Mouse (Mus musculus): ENCODE measurements around the gene Dlx3.

The Dlx3 gene

GRCm38 (mm10) chr11:95088857-95089779 is 30.8 kb upstream of the Dlx3 start:
- DNase-seq: peak in 1 of 2 experiments; percentile 40

DNA sequence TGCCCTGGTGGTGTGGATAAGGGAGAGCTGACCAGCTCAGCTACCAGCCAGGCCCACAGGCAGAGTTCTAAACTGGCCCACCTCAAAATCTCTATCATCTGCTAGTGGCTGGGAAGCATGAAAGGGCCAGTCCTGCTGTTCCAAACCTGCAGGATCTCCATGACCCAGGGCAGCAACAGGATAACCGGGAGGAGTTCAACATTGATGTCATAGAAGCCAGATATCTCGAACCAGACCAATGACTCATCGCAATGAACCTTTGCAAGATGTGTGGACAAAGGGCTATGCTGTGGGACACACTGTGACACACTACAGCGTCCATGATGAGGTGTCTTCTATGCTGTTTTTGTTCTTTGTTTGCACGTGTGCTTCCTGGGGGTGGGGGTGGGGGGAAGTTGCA is 26.8 kb upstream of the Dlx3 start:
- DNase-seq: no peak

DNA sequence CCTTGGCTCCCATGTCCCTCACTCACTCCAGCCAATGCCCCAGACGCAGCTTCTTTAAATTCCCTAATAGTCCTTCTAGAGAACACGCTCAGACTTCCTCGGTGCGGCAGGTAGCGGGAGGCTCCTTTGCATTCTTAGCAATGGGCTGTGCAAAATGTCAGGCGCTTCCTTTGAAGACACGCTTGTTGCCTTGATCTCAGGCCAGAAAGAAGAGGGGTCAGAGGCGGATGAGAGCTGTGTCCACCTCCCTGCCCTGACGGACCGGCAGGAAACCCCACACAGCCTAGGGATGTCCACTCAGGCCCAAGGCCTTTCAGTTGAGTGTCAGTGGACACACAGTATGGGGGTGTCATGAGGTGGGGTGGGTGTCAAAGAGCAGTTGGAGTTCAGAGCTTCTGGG is 24.3 kb upstream of the Dlx3 start:
- no peak for DNase-seq

GRCm38 (mm10) chr11:95096608-95097373 is 23.1 kb upstream of the Dlx3 start:
- DNase-seq: no peak

GRCm38 (mm10) chr11:95097889-95098288 is 22.0 kb upstream of the Dlx3 start:
- no peak for DNase-seq

DNA sequence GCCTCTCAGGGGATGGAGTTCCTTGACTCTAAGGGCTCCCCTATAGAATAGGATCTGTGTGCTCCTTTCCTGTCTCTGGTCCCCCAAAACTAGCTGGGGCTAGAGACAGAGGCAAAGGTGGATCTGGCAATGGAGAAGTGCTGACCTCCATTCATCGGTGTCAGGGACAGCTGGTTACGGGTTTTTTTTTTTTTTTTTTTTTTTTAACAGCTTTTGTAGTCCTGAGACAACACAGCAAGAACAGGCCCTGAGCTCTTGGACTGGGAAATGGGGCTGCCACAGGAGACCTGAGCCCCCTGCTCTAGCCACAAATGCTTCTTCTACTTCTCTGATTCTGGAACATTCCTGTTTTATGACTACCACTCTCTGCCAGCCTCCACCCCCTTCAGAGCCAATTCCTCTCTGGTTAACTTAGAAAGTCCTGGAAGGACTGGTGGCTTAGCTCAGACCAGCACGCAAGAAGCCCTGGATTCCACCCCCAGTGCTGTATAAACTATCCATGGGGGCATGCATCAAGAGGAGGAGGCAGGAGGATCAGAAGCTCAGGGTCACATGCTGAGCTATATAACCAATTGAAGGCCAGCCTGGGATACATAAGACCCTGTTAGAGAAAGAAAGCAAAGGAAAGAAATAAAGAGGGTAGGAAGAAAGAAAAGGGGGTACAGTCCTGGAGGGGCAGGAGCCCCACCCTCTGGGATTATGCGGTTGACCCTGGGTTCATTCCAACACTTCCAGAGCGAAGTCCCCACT is 21.4 kb upstream of the Dlx3 start:
- DNase-seq: no peak

GRCm38 (mm10) chr11:95100393-95100792 is 19.5 kb upstream of the Dlx3 start:
- DNase-seq: no peak

DNA sequence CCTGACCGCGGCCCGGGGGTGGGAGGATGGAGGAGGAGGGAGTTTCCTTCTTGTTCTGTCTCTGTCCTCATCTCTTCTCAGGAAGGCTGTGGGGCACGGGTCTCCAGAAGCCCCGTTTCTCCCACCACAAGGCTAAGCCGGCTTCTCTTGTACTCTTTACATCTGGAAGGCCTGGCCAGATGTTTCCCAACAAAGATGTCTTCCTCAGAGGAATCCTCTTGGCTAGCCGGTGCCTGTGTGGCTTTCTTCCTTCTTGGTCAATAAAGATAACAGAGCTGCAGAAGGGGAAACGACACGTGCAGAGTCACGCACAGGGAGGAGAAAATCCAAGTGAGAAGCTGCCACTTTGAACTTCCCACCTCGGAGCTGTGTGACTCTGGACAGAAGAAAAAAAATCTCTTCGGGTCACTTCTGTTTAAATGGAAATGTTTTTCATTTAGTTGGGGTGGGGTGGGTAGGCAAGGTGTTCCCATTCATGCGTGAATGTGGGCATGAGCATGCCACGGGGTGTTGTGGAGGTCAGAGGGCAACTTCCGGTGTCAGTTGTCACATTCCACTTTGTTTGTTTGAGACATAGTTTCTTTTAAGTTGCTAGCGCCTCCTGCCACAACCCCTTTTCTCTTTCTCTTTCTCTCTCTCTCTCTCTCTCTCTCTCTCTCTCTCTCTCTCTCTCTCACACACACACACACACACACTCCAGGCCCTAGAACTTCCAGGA is 18.7 kb upstream of the Dlx3 start:
- DNase-seq: no peak

DNA sequence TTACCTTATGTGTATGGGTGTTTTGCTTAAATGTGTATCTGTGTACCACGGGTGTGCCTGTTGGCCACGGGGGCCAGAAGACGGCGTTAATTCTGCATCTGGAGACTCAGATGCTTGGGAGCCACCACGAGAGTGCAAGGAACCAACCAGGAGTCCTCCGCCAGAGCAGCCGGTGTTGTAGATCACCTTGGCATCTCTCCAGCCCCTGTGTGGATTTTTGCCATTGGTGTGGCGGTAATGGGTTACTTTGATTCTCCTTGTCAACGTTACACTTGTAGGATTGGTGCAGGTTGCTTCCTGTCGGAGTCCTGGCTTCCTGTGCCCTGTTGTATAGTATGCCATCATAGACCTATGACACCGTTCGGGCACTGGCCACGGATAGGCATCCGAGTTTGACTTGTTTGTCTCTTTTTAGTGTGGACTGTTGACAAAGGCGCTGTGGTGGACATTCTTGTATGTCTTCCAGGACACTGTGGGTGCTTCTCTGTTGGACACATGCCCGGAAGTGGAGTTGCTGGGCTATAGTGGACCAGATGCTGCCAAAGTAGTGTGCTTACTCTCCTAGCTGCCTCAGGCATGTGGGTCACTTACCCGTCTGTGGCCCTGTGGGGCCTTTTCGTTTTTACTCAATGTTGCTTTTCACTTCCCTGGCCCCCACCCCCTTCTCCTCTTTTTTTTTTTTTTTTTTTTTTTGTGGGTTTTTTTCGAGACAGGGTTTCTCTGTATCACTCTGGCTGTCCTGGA is 17.6 kb upstream of the Dlx3 start:
- peak; percentile 68 to 73 for DNase-seq

- no peak for DNase-seq
These were observed 15.7 kb upstream of the Dlx3 start for GRCm38 (mm10) chr11:95104266-95104665.

GRCm38 (mm10) chr11:95105274-95105874 is 14.5 kb upstream of the Dlx3 start:
- peak in 1 of 2 experiments; percentile 44 for DNase-seq

- peak; percentile 94 to 96 for DNase-seq
These were observed 13.3 kb upstream of the Dlx3 start for GRCm38 (mm10) chr11:95106440-95107236.

DNA sequence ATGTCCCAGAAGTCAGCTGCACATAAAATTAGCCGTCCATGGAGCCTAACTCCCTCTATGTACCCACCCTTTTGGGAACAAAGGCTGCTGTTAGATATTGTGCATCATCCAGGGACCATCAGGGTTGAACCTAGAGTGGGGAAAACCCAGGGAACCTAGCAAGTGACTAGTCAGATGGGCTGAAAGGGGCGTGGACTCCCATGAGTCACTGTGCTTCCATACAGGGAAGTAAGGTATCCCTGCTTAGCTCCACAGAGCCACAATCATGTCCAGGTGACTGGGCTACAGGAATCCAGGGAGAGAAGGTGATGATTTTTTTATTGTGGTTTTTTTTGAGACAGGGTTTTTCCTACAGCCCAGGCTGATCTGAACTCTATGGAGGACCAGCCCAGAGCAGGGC is 10.9 kb upstream of the Dlx3 start:
- DNase-seq: no peak

DNA sequence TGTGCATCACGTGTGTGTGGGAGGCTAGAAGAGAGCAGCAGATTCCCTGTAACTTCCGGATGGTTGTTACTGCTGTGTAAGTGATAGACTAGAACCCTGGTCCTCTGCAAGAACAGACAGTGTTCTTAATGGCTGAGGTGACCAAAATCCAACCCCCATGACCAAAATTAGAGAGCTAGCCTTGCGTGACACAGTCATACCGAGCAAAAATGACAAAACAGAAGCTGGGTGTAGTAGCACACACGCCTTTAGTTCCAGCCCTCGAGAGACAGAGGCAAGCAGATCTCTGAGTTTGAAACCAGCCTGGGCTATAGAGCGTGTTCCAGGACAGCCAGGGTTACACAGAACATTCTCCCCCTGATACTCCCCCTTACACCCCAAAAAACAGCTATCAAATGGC is 9.8 kb upstream of the Dlx3 start:
- DNase-seq: no peak

GRCm38 (mm10) chr11:95117030-95117429 is 2.9 kb upstream of the Dlx3 start:
- peak; percentile 85 to 89 for DNase-seq

GRCm38 (mm10) chr11:95118505-95118904 is 1.4 kb upstream of the Dlx3 start:
- DNase-seq: peak; percentile 93 to 94

DNA sequence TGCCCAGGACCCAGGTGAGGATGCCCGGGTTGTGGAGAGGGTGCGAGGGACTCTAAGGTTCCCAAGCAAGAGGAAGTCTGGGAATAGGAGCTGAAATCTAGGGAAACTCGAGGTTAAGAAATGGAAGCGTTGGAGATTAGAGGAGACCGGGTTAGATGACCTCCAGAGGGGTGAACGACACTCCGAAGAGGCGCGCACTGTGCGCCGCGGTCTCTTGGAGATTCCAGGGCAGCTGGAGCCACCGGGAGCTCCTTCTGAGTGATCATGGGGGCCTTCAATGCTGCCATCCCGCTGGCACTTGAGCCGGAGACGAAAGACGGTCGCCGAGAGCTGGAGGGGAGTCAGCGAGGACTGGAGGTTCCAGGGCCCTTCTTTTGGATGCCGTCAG is 708 bp downstream of the Dlx3 start:
- no peak for DNase-seq

GRCm38 (mm10) chr11:95121161-95122099 is 1.5 kb downstream of the Dlx3 start:
- DNase-seq: no peak

- no peak for DNase-seq
These were observed 2.2 kb downstream of the Dlx3 start for GRCm38 (mm10) chr11:95122100-95122489.

Data from cerebellum, postnatal 10 days (tissue).